Mouse (Mus musculus) ES-E14 (cell line): ENCODE results near the gene Dnase1l1.

Experiments
- HCFC1 ChIP-seq: IDR thresholded peaks from 2 replicates; pipeline ENCODE4 v1.6.1; 2012; ENCODE audit warnings: low read length, inconsistent platforms, borderline replicate concordance; ENCODE audit not compliant: insufficient read depth
- MAFK ChIP-seq: IDR thresholded peaks from 2 replicates; pipeline ENCODE4 v1.6.1; 2014; ENCODE audit warnings: mild to moderate bottlenecking, low read depth, low read length, inconsistent platforms; ENCODE audit not compliant: insufficient read depth
- ZC3H11A ChIP-seq: IDR thresholded peaks from 2 replicates; pipeline ENCODE4 v1.6.1; 2012; ENCODE audit warnings: low read depth, mild to moderate bottlenecking, inconsistent platforms, low read length, borderline replicate concordance

DNA sequence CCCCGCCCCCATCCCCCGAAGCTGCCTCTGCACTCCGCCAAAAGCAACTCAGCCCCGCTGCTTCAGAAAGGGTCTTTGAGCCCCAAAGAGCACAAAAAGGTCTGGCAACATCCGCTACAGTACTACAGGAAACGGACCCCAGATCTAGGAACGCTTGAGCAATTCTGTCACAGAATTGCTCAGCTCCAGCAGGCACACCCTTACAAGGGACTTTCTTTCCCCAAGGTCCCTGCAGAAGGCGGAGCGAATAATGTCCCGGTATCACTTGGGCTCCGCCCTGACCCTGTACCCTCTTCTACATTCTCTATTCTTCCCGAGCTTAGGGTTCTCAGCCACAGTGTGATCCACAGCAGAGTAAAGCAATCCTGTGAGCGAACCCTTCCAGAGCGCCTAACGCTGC is 35.4 kb downstream of the Dnase1l1 start:
- TF ChIP-seq HCFC1 = no peak
- no peak for TF ChIP-seq MAFK
- no peak for TF ChIP-seq ZC3H11A
